Mouse (Mus musculus) Patski (cell line): ENCODE data around the gene Gm21983. TPM values are rescaled to one million over a fixed set of nuclear protein-coding genes. Genes with fewer than 3 reads are reported as not detected.

ENCODE experiments used
- ATAC-seq: fragments of 100-300 bp; one replicate; pipeline ENCODE4 v1.8.0; 2021
- CTCF ChIA-PET: fragments of 350-600 bp; sonication (Branson Sonifier 250); formaldehyde crosslinking; loops from one replicate; lab custom pipeline; 2022; ENCODE audit warnings: inconsistent platforms; lab: Charles Lee
- POLR2A ChIA-PET: fragments of 350-600 bp; sonication (Branson Sonifier 250); formaldehyde crosslinking; loops from one replicate; lab custom pipeline; 2022; ENCODE audit warnings: antibody characterized with exemption, inconsistent platforms; lab: Charles Lee
- DNase-seq: peaks from one replicate; pipeline ENCODE4 v3.0.0-alpha.2; 2011; ENCODE audit warnings: low read depth, low spot score
- H3K27me3 ChIP-seq: fragments of 371-371 bp; one replicate; pipeline ENCODE4 v1.5.1; 2021
- CTCF ChIP-seq: fragments of 100-300 bp; IDR thresholded peaks from one replicate; pipeline ENCODE4 v1.5.1; 2021
- in situ Hi-C: fragments of 300-500 bp; cut with MboI; formaldehyde crosslinking; loops from 3 replicates; pipeline ENCODE4 v1.11.1; 2018; ENCODE audit warnings: low pct_unique_long_range_greater_than_20kb, mixed read lengths
- polyA plus RNA-seq: library from polyadenylated mRNA; unstranded; gene quantifications from one replicate; pipeline ENCODE4 v1.2.3, GENCODE M21; 2021

The Gm21983 gene
- polyA plus RNA-seq, 1 experiment from 2014 or later: not detected

- TF ChIP-seq CTCF: no peak
- ATAC-seq (no peak), DNase-seq (no peak)
- ChIA-PET POLR2A (no interaction called here), CTCF (interaction anchor here (0.6 to 1.8 kb wide), 3 partner anchors 16 to 42 kb away, joined by 3 to 5 read pairs (median 3); no protein-coding TSS in a partner anchor)
- in situ Hi-C loops: loop anchor here (25.0 kb wide), 1 partner anchor 298 kb away; the partner anchor contains the start of genes Prx and Sertad1
- H3K27me3 ChIP-seq: no peaks in the 10 kb centered on the region
Measured at GRCm38 (mm10) chr7:27189271-27189931, 8.5 kb upstream of the Gm21983 start.

- no peak for ATAC-seq
Measured at GRCm38 (mm10) chr7:27185986-27186385, 5.1 kb upstream of the Gm21983 start.

GRCm38 (mm10) chr7:27184964-27185363 lies 4.1 kb upstream of the Gm21983 start:
- in situ Hi-C loops: loop anchor here (25.0 kb wide), 1 partner anchor 302 kb away; the partner anchor contains the start of genes Prx and Sertad1
- ATAC-seq (peak; percentile 12), DNase-seq (no peak)
- POLR2A ChIA-PET: no interaction called here
- H3K27me3 ChIP-seq: no peaks in the 10 kb centered on the region
- CTCF ChIA-PET: interaction anchor here (1.1 kb wide), 1 partner anchor 25 kb away, joined by 3 read pairs; no protein-coding TSS in a partner anchor
- TF ChIP-seq CTCF: peak; percentile 78

More at GRCm38 (mm10) chr7:27185986-27186385, 5.1 kb upstream of the Gm21983 start:
- TF ChIP-seq CTCF: no peak
- DNase-seq: no peak
- ChIA-PET POLR2A (no interaction called here), CTCF (interaction anchor here (1.1 kb wide), 1 partner anchor 26 kb away, joined by 3 read pairs; no protein-coding TSS in a partner anchor)
- in situ Hi-C loops: loop anchor here (25.0 kb wide), 1 partner anchor 301 kb away; the partner anchor contains the start of genes Prx and Sertad1
- no peaks in the 10 kb centered on the region for H3K27me3 ChIP-seq

GRCm38 (mm10) chr7:27182498-27182897 lies 1.6 kb upstream of the Gm21983 start:
- DNase-seq (no peak), ATAC-seq (no peak)
- no peak for TF ChIP-seq CTCF
- CTCF ChIA-PET: interaction anchor here (0.8 to 1.1 kb wide), 2 partner anchors 22 to 57 kb away, joined by 3 read pairs; no protein-coding TSS in a partner anchor
- POLR2A ChIA-PET: interaction anchor here (0.9 kb wide), 1 partner anchor 22 kb away, joined by 4 read pairs; no protein-coding TSS in a partner anchor
- in situ Hi-C loops: loop anchor here (25.0 kb wide), 1 partner anchor 305 kb away; the partner anchor contains the start of genes Prx and Sertad1
- no peaks in the 10 kb centered on the region for H3K27me3 ChIP-seq

- ChIA-PET POLR2A (interaction anchor here (1.2 to 1.4 kb wide), 2 partner anchors 13 to 20 kb away, joined by 3 to 6 read pairs; partner anchors contain the start of gene Egln2), CTCF (interaction anchor here (1.0 to 2.9 kb wide), 2 partner anchors 13 to 17 kb away, joined by 3 to 9 read pairs; no protein-coding TSS in a partner anchor)
- in situ Hi-C loops: loop anchor here (25.0 kb wide), 1 partner anchor 307 kb away; the partner anchor contains the start of genes Prx and Sertad1
- ATAC-seq (no peak), DNase-seq (no peak)
- H3K27me3 ChIP-seq: no peaks in the 10 kb centered on the region
- no peak for TF ChIP-seq CTCF
Measured at GRCm38 (mm10) chr7:27180036-27180435, 850 bp downstream of the Gm21983 start.

GRCm38 (mm10) chr7:27179217-27179918 lies 1.5 kb downstream of the Gm21983 start:
- POLR2A ChIA-PET: interaction anchor here (1.0 to 1.4 kb wide), 3 partner anchors 13 to 47 kb away, joined by 3 to 6 read pairs (median 3); partner anchors contain the start of gene Egln2
- ATAC-seq: peak; percentile 0

GRCm38 (mm10) chr7:27178324-27179216 lies 2.3 kb downstream of the Gm21983 start, which contains the start of gene Rab4b:
TSS of gene Rab4b (minus strand) at chr7:27178896.
- ChIA-PET POLR2A (interaction anchor here (1.0 to 1.4 kb wide), 2 partner anchors 12 to 47 kb away, joined by 3 to 6 read pairs; partner anchors contain the start of gene Egln2), CTCF (interaction anchor here (1.2 to 2.9 kb wide), 4 partner anchors 13 to 23 kb away, joined by 3 to 11 read pairs (median 6); no protein-coding TSS in a partner anchor)
- H3K27me3 ChIP-seq: no peaks in the 10 kb centered on the region
- in situ Hi-C loops: loop anchor here (25.0 kb wide), 1 partner anchor 309 kb away; the partner anchor contains the start of genes Prx and Sertad1
- TF ChIP-seq CTCF: peak; percentile 61
- peak; percentile 96 for DNase-seq
- ATAC-seq: peak; percentile 93

More at GRCm38 (mm10) chr7:27179217-27179918, 1.5 kb downstream of the Gm21983 start:
- no peak for DNase-seq
- in situ Hi-C loops: loop anchor here (25.0 kb wide), 1 partner anchor 308 kb away; the partner anchor contains the start of genes Prx and Sertad1
- H3K27me3 ChIP-seq: no peaks in the 10 kb centered on the region
- CTCF ChIA-PET: interaction anchor here (1.0 to 2.9 kb wide), 4 partner anchors 13 to 24 kb away, joined by 3 to 11 read pairs (median 6); no protein-coding TSS in a partner anchor
- no peak for TF ChIP-seq CTCF

GRCm38 (mm10) chr7:27177942-27178323 lies 3.0 kb downstream of the Gm21983 start:
- H3K27me3 ChIP-seq: no peaks in the 10 kb centered on the region
- DNase-seq (no peak), ATAC-seq (no peak)
- ChIA-PET POLR2A (no interaction called here), CTCF (interaction anchor here (1.2 to 2.9 kb wide), 5 partner anchors 12 to 18 kb away, joined by 3 to 11 read pairs (median 3); no protein-coding TSS in a partner anchor)
- no peak for TF ChIP-seq CTCF
- in situ Hi-C loops: loop anchor here (25.0 kb wide), 1 partner anchor 309 kb away; the partner anchor contains the start of genes Prx and Sertad1

GRCm38 (mm10) chr7:27174896-27175295 lies 6.0 kb downstream of the Gm21983 start:
- DNase-seq (no peak), ATAC-seq (no peak)
- CTCF ChIA-PET: no interaction called here
- no peak for TF ChIP-seq CTCF
- no peaks in the 10 kb centered on the region for H3K27me3 ChIP-seq
- POLR2A ChIA-PET: no interaction called here
- in situ Hi-C loops: loop anchor here (25.0 kb wide), 1 partner anchor 312 kb away; the partner anchor contains the start of genes Prx and Sertad1
